Mouse (Mus musculus) natural killer cell, adult 2 months (primary cell): Measurements from ENCODE around the gene Mgat5b.

Experiments used
- DNase-seq, 2 experiments: peaks; one replicate each; pipeline ENCODE4 v3.0.0; 2022; ENCODE audit warnings: low spot score in 2 of 2

Mgat5b gene

GRCm38 (mm10) chr11:117030471-117031101 is 111.9 kb downstream of the Mgat5b start:
- DNase-seq, result no peak

DNA sequence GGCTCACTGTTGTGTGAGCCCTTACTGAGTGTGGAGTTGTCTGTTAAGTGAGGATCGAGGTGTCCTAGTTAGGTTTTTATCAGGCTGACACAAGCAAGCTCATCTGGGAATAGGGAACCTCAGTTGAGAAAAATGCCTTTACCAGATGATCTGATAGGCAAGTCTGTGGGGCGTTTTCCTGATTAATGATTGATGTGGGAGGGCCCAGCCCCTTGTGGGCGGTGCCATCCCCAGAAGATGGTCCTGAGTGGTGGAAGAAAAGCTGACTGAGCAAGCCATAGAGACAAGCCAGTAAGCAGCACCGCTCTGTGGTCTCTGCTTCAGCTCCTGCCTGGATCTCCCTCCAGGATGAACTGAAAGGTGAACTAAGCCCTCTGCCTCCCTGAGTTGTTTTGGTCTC is 112.6 kb downstream of the Mgat5b start:
- DNase-seq, result no peak

GRCm38 (mm10) chr11:117035661-117036336 is 117.1 kb downstream of the Mgat5b start:
- no peak for DNase-seq
